Mouse (Mus musculus) ovary, postnatal 14 days (tissue): Measurements from ENCODE around the gene Flt4.

Experiments
- DNase-seq: peaks from one replicate; pipeline ENCODE4 v3.0.0; 2022; ENCODE audit warnings: low spot score

The Flt4 gene

DNA sequence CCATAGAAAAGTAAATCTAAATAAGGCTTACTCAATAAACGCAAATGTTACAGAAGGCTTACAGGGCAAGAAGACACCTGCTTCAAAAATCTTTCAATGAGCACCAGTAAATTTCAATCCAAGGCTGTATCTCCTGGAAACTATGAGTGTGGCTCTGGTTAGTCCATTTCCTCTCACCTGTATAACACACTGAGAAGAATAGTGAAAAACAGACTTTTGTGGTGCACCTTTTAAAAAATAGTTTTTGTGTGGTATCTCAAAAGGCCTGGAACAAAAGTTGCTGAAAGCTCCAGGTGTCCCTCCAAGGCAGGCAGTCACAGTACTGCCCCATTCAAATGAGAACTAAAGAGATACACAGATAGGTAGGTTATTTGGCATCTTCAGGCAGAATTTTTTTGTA, 90.0 kb downstream of the Flt4 start:
- DNase-seq, result no peak

- no peak for DNase-seq
These were observed 93.0 kb downstream of the Flt4 start for GRCm38 (mm10) chr11:49702014-49702413.
